Mouse (Mus musculus): ENCODE measurements around the gene Utp20. TPM values are rescaled to one million over a fixed set of nuclear protein-coding genes. Genes with fewer than 3 reads are reported as not detected.
"Not testable (repeated sequence)": the region's sequence is repeated elsewhere in the genome, so short reads cannot be mapped to it uniquely, and the experiment has no call there.

The Utp20 gene
- total RNA-seq, 2 experiments from 2014 or later: 11.2 to 22.9 TPM

DNA sequence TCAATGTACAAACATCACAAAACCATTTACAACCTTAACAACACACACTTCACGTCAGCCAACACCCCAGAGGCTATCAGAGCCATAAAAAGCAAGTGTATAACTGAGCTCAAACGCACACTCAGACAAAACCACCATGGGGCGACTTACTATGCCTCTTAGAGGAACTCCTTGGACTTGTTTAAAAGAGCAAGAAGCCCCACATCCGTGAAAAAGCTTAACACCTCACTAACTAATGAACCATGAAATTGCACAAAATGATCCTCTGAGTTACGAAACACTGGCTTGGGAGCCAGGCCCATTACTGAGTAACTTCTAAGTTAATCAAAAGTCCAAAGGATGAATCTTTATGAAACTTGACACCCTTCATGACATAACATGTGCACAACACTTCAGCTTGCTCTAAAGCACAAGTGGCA is 42.1 kb downstream of the Utp20 start:
- no peak for ATAC-seq (ENCODE audit: poor library complexity, severe bottlenecking)

DNA sequence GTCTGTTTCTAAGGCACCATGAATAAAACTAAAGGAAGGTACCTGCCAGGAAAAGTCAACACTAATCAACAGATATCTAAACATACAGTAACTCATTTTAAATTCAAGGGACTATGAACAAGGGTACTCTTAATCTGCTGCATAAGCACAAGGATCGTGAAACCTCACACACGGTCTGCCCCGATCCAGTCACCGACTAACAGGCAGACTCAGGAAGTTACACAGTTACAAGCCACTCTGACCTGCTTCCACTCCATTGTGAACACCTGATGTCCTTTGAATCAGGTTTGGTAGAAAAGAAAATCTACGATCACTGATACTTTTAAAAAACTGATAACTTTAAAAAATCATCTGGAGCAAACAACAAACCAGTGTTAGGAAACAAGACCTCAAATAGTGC is 42.7 kb downstream of the Utp20 start:
- ATAC-seq (ENCODE audit: poor library complexity, severe bottlenecking): no peak

DNA sequence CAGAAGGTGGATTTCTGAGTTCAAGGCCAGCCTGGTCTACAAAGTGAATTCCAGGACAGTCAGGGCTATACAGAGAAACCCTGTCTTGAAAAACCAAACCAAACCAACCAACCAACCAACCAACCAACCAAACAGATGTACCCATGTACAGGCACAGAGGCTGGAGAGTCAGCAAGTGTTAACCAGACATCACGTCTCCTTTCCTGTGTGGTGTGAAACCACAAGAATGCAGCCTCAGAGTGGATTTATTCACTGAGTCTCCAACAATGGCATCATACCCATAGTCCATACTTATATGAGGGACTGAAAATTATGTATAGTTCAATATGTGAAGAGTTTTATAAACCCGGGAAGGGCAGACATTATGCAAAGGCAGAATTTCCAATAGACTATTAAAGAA is 43.5 kb downstream of the Utp20 start:
- not testable (repeated sequence) for ATAC-seq (ENCODE audit: poor library complexity, severe bottlenecking)

DNA sequence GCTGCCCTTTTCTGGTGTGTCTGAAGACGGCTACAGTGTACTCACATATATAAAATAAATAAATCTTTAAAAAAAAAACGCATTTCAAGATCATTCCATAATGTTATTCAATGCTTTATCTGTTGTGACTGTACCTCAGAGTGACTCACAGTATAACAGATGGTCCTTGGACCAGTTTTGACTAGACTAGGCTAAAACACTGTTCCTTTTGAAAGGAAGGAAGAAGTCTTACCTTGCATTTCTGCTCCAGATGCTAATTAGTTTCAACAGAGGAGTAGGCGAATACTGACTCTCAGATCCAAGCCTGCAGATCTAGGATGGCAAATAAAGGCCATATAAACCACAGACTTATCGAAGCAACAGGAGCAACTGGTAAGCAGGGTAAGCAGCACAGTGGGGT is 45.9 kb downstream of the Utp20 start:
- ATAC-seq (ENCODE audit: poor library complexity, severe bottlenecking): no peak

DNA sequence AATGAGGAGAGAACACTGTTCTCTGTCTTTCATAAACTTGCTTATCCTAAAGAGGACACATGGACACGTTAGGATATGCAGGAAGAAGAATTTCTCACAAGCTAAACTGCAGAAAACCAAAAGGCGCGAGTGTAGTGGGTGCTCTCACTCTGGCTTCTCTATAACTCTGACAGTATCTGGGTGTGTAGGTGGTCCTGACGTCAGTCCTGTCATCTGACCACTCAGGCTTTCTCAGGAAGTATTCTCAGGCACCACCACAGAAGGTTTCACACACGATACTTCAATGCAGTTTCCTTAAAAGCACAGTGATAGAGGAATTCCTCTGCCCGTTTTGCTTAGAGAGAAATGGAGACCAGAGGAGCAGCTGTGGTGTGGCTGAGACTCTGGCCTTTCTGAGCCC is 50.4 kb downstream of the Utp20 start:
- ATAC-seq (ENCODE audit: poor library complexity, severe bottlenecking): no peak

DNA sequence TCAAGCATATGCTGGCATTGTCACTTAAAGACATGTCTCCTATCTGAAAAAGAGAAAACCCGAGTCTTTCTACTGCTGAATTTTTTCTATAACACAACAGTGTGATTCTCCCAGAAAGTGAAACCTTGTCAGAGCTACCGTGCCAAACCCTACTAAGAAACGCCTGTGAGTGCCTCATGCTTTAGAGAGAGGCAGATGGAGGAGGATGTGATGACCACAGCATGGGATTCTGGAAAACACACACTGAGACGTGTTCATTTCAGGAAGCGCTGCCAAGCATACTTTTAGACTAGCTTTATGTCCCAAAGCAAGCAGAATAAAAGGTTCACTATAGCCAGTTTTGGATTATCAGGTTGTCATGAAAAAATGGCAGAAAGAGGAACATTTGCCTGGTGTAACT is 53.6 kb downstream of the Utp20 start:
- not testable (repeated sequence) for ATAC-seq (ENCODE audit: poor library complexity, severe bottlenecking)

DNA sequence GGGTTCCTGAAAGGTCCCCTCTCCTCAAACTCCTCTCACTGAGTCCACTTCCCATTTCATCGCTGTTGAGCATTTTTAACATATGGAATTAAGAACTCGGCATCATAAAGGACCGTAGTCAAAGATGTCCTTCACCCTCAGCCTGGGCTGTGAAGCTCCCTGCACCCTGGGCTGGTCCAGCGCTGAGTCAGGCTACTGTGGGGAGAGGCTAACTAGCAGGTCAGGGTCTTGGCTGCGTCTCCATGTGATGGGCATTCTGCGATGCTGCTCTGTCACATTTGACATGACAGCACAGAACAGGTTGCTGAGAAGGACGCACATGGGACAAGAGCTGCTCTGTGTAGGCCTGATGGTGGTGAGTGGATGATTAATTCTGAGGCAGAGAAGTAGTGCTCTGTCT is 56.9 kb downstream of the Utp20 start:
- ATAC-seq (ENCODE audit: poor library complexity, severe bottlenecking): no peak

DNA sequence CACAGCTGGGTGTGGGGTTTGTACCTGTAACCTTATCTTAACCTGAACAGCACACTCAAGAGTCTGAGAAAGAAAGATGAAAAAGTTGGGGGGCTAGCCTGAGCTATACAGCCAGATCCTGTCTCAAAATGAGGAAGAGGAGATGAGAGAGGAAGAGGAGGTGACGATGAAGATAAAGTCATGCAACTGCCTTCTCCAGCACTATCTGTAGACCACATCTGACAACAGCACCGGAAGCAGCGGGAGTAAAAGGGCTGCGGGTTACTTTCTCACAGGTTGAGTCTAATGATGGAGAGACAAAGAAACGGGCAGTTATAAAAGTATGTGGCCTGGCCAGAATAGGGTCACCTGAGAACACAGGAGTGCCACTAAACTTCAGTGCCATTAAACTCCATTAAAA is 57.6 kb downstream of the Utp20 start:
- ATAC-seq (ENCODE audit: poor library complexity, severe bottlenecking): peak; percentile 45; the same call in 1 of the 2 replicates

DNA sequence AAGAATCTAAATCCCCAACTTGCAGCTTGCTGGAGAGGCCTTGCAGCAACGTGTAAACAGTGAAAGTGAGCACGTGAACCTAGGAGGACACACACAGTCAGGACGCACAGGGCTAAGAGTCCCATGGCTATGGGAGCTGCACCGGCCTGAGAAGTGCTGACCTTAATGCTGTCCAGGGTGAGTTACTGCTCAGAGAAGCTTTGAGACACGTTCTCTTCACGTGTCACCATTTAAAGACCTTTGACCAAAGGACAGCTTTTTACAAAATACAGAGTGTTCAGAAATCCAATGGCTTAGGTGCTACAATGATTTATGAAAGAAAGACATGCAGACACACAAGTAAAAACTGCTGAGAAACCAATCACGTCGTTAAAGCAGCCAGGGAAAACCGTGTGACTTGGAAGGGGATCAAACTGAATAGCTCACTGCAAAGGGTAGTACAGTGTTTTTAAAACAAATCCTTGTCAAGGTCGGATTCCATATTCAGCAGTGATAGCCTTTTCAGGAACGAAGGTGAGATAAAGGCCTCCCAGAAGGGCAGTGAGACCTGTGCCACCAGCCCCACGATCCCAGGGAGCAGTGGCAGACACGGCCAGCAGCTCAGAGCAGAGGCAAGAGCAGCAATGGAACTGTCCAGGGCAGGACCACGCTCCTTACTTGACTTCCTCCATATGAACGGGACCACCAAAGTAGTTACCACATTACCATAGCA is 61.0 kb downstream of the Utp20 start:
- no peak for ATAC-seq (ENCODE audit: poor library complexity, severe bottlenecking)

DNA sequence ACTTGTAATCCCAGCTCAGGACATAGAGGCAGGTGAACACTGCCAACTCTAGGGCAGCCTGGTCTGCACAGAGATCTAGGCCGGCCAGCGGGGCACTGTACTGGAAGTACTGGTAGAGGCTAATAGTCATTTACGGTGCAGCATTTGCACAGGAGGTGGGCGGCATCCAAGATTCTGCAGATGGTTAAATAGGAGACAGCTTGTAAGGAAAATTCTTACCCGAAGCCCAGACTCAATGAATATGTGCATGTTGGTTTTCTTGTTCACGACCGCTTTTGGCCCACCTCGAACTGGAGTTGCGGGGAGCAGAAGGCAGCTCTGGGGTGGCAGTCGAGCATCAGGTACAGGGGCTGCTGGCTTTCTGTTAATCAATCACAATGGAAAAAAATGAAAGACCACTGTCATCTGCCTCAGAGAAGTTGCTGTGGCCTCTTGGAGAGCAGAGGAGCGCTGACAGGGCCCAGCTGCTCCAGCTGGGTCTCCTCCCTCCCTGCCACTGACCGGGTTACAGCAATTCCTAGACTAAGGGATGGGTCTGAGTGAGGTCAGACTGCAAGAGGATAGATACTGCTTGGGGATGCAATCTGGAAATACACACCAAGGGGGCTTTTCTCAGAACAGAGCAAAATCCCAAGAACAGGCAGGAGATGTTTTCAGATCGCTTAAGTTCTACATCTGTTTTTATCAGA is 64.9 kb downstream of the Utp20 start:
- no peak for ATAC-seq (ENCODE audit: poor library complexity, severe bottlenecking)

DNA sequence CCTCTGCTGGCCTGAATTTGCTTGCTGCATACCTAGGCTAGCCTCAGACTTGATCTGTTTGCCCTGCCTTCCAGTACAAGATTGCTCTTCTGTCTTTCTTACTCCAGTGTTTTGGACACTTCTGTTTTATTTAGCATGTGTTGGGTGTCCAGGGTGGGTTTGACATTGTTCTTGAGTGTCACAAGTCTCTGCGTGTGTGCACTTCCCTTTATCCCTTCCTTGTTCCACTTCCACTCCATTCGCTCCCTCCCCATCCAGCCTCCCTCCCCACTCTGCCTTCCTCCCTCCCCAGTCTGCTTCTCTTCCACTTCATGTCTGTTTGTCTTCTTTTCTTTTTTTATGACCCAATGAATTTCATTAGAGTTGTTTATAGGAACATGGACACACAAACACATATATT is 85.2 kb downstream of the Utp20 start:
- ATAC-seq (ENCODE audit: poor library complexity, severe bottlenecking): peak; percentile 71

DNA sequence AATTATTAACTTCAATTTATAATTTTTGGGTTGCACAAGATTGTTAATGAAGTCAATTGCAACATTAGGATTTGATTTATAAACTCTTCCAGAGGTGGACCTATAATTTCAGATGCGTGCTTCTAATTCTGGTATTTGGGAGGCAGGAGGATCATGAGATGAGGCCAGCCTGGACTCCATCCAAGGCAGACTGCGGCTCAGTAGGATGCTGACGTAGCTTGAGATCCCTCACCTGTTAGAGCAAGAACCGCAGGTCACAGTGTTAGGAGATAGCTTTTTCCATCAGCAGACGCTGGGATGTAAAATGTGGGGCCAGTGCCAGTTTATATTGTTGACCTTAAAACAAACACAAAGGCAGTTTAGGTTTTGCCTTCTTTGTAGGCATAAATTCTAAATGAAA is 85.8 kb downstream of the Utp20 start:
- ATAC-seq (ENCODE audit: poor library complexity, severe bottlenecking): no peak

DNA sequence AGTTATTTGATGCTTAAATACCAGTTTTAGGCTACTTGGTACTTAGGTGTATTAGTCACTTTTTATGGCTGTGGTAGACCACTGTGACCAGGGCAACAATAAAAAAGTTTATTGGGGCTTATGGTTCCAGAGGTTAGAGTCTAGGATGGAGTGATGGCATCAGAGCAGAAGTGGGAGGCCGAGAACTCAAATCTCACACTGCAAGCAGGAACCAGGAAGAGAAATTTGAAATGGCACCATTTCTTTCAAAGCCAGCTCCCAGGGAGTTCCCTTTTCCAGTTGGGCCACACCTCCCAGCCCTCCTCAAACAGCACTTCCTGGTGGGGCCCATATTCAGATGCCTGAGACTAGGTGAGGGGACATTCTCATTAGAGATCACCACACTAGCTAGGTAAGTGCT is 86.8 kb downstream of the Utp20 start:
- ATAC-seq (ENCODE audit: poor library complexity, severe bottlenecking): peak; percentile 63

DNA sequence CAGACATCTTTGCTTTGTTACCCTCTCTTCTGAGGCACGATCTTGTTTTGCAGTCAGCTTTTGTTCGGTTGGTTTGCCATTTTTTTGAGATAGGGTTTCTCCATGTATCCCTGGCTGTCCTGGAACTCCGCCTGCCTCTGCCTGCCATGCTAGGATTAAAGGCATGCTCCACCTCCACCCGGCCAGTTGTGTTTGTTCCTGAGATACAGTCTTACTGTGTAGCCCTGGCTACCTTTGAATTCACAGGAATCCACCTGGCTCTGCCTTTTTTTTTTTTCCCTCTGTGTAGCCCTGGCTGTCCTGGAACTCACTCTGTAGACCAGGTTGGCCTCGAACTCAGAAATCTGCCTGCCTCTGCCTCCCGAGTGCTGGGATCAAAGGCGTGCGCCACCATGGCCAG is 87.5 kb downstream of the Utp20 start:
- not testable (repeated sequence) for ATAC-seq (ENCODE audit: poor library complexity, severe bottlenecking)

DNA sequence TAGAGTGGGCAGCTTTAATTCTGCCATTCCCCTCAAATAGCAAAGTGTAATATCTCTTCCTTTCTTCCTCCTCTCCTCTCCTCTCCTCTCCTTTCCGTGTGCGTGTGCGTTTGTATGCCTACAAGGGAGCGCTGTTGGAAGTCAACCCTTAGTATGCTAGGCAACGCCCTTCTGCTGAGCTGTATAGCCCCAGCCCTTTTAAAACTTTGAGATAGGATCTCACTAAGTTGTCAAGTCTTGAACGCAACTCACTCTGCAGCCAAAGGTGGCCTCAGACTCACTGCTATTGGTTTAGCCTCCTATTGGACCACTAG is 94.3 kb downstream of the Utp20 start:
- ATAC-seq (ENCODE audit: poor library complexity, severe bottlenecking): no peak

DNA sequence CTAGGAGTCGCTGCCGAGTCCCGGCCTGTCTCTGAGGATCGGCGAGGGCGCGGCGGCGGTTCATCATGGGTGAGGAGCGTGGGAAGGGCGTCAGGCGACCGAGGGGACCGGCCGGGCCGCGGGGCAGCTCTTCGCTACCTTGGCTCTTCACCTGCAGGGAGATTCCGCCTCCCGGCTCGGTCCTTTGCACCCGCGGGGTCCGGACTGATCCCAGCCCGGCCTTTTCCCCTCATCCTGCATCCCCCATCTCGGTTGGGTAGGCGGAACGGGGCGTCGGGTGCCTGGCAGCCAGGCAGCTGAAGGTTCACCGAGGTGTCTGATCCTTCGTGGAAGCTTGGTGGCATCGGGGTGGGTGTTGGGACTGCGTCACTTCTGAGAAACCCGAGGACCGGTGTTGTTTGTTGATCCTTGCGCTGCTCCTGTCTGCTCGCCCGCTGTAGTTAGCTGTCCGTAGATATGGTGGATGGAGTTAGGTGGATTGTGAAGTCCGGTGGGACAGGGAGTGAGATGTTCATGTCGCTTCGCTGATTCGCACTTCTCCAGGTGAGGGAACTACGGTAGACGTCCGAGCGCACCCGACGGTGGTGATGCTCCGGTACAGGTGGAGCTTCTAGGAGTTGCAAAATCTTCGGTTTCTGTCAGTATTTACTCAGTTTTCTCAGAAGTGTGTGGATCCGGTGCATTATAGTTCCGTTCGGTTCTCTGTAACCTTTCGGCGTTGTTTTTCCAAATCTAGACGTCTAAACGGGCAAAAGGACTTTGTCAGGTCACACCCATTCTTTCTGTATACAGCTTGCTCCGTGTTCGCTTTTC is 94.9 kb downstream of the Utp20 start:
- peak; percentile 26 for ATAC-seq (ENCODE audit: poor library complexity, severe bottlenecking)

DNA sequence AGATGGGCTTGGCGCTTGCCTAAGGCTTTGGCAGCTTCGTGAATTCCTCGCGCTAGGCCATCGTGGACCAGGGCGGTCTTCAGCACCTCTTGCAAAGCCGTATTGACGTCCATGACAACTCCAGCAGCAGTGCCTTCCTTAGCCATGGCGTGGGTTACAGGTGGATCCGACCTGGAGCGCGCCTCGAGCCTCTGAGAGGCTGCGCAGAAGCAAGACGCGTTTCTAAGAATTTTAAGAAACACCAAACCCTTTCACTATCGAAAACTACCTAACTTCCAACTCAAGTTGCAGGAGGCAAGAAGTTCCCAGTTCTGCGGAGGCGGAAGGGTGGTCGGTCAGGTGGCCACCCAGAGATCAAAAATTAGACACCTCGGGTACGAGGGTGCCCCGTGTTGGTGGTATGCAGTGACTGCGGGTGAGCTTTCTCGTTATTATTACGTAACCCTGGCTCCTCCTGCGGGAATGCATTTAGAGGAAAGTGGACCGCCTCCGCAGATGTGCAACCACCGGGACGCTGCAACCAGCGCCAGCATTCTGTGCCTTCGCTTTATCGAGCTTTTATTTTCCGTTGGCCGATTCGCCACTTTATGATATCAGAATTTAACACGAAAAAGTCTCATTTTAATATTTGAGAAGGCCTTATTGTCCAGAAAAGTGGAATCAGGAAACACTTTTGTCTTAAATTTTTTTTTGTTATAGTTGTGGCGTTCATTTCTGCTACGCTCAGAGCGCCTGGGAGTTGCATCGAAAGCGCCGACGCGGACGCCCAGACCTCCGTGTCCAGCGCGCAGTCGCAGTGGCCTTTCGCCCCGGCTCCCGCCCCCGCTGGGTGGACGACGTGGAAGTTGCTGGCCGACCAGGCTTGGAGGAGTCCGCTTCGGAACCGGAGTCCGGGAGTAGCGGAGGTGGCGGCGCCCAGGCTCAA is 95.8 kb downstream of the Utp20 start, which contains the start of gene Arl1:
TSS of gene Arl1 (plus strand) at position 288 of the 925 bp plus-strand sequence.
- ATAC-seq (ENCODE audit: poor library complexity, severe bottlenecking): peak; percentile 85

DNA sequence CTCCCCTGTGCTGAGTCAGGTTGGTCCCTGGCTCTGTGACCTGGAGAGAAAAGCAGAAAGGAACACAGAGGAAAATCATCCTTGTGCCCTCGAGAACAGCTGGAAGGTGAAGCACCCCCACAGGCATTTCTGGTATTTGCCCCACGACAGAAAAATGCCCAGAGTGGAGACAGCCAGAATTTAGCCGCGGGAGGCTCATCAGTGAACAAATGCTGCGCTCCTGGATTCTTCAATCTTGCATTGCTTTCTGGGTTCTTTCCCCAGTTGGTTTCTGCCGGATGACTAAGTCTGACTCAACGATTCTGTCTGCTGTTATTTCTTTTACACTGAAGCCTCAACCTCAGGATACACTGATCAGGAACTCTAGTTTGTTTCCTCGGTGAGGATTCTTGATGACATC is 98.4 kb downstream of the Utp20 start:
- ATAC-seq (ENCODE audit: poor library complexity, severe bottlenecking): no peak

DNA sequence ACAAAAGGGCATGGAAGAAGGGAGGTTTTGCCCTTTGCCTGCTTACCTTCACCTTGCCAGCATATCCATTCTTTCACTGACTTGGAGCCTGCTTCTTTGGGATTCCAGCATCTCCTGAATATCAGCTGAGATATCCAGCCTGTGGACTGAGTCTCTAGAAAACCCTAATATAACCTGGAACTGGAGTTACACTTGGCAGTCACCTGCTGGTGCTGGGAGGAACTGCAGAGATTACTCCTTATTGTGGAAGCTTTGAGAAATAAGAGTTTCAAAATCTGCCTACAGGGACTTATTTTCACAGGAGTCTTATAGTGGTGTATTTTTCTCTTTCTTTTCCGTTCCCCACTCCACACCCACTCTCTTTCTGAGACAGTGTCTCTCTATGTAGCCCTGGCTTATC is 99.5 kb downstream of the Utp20 start:
- ATAC-seq (ENCODE audit: poor library complexity, severe bottlenecking): no peak

DNA sequence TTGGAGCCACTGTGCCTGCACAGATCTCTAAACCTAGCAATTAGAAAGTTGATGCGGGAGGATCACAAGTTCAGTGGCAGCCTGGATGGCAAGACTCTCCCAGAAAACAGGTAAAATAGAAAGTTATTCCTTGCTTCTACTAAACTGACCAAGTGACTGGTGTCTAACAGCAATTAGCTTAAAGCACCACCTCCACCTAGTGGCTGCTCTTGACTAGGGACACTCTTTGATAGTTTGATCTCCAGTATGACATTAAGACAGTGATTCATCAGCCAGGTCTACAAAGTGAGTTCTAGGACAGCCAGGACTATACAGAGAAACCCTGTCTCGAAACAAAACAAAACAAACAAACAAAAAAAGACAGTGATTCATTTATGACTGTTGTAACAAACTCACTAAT is 101.3 kb downstream of the Utp20 start:
- peak; percentile 71 for ATAC-seq (ENCODE audit: poor library complexity, severe bottlenecking)

DNA sequence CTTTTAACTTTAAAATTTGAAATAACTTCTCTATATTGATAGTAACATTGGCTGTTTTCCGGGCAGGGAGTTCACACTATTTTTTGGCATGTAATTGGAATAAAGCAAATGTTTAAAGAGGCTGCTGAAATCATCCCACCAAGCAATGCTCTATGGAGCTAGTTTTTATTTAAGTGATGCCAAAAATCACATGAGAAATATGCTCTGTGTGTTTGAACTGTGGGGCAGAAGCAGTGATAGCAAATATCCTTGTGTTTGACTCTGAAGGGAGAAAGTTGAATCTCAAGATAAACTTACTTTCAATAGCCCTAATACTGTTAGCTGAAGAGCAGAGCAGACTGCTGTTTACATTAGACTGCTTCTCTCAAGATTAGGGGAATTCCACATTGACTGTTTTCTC is 107.0 kb downstream of the Utp20 start:
- peak; percentile 45; the same call in 1 of the 2 replicates for ATAC-seq (ENCODE audit: poor library complexity, severe bottlenecking)
